Mouse (Mus musculus): Measurements from ENCODE around the gene Dbn1. TPM values are rescaled to one million over a fixed set of nuclear protein-coding genes. Genes with fewer than 3 reads are reported as not detected.

The Dbn1 gene
- total RNA-seq, 2 experiments from 2014 or later: 356 to 398 TPM

Small RNA genes lying within 50 kb of the gene (microRNA-seq; reads per million reads assigned to microRNA genes)
- gene Mir6943 (4.0 to 5.0 reads per million in 2 experiments), gene Mir6944 (108 to 173 reads per million in 2 experiments), gene Mir6945 (4.2 to 9.2 reads per million in 2 experiments)

Other genes starting within 250 kb of the Dbn1 start
- gene Prelid1, start 167.6 kb downstream of the Dbn1 start, total RNA-seq (2021): 100 to 1,000 TPM; 139 to 165 TPM
- gene Rab24, start 166.2 kb downstream of the Dbn1 start, total RNA-seq (2021): 10 to 100 TPM; 74.0 to 83.3 TPM
- gene Mxd3, start 158.3 kb downstream of the Dbn1 start, total RNA-seq (2021): 1 to 10 TPM; 1.2 to 2.4 TPM
- 10 to 100 TPM; 58.4 to 61.0 TPM for gene Lman2, start 125.3 kb downstream of the Dbn1 start, total RNA-seq (2021)
- 10 to 100 TPM; 94.5 to 98.2 TPM for gene Rgs14, start 118.4 kb downstream of the Dbn1 start, total RNA-seq (2021)
- gene Slc34a1, start 89.9 kb downstream of the Dbn1 start, total RNA-seq (2021): not detected
- gene Pfn3, start 72.9 kb downstream of the Dbn1 start, total RNA-seq (2021): not detected
- gene F12, start 61.3 kb downstream of the Dbn1 start, total RNA-seq (2021): under 1 TPM; 0.35 to 0.47 TPM
- gene Grk6, start 43.0 kb downstream of the Dbn1 start, total RNA-seq (2021): 10 to 100 TPM; 66.7 to 74.7 TPM
- 10 to 100 TPM; 96.9 to 97.3 TPM for gene Prr7, start 23.8 kb downstream of the Dbn1 start, total RNA-seq (2021)
- 10 to 100 TPM; 86.6 to 97.7 TPM for gene Pdlim7, start 25.6 kb upstream of the Dbn1 start, total RNA-seq (2021)
- 1 to 10 TPM; 9.6 to 9.7 TPM for gene Dok3, start 41.2 kb upstream of the Dbn1 start, total RNA-seq (2021)
- gene Ddx41, start 48.5 kb upstream of the Dbn1 start, total RNA-seq (2021): 10 to 100 TPM; 50.7 to 57.2 TPM
- gene Fam193b, start 83.0 kb upstream of the Dbn1 start, total RNA-seq (2021): 10 to 100 TPM; 66.4 to 87.5 TPM
- 100 to 1,000 TPM; 132 to 143 TPM for gene Tmed9, start 85.6 kb upstream of the Dbn1 start, total RNA-seq (2021)
- 10 to 100 TPM; 26.0 to 26.7 TPM for gene B4galt7, start 111.8 kb upstream of the Dbn1 start, total RNA-seq (2021)
- 10 to 100 TPM; 47.9 to 49.0 TPM for gene Caml, start 134.9 kb upstream of the Dbn1 start, total RNA-seq (2021)
- gene Ddx46, start 146.9 kb upstream of the Dbn1 start, total RNA-seq (2021): 10 to 100 TPM; 41.6 to 55.5 TPM
- gene B230219D22Rik, start 205.0 kb upstream of the Dbn1 start, total RNA-seq (2021): 10 to 100 TPM; 79.8 to 81.6 TPM
- gene Txndc15, start 226.5 kb upstream of the Dbn1 start, total RNA-seq (2021): 10 to 100 TPM; 68.8 to 81.2 TPM
- 10 to 100 TPM; 30.9 to 40.2 TPM for gene Pcbd2, start 239.3 kb upstream of the Dbn1 start, total RNA-seq (2021)